Mouse (Mus musculus) adrenal gland, postnatal 25 days (tissue): Measurements from ENCODE around the gene Acss3. TPM values are rescaled to one million over a fixed set of nuclear protein-coding genes. Genes with fewer than 3 reads are reported as not detected.
A peak's percentile ranks its signal among the peaks of the same experiment; 100 is the strongest.

Experiments
- DNase-seq: peaks from one replicate; pipeline ENCODE4 v3.0.0; 2021; ENCODE audit warnings: mixed read lengths
- long read RNA-seq: library from polyadenylated mRNA; stranded (forward); transcript quantifications from one replicate; pipeline ENCODE4 v2.0.0, GENCODE M21; 2021
- total RNA-seq: library from RNA; stranded (reverse); gene quantifications from 2 replicates; pipeline ENCODE4 v1.2.3, GENCODE M21; 2021

Acss3 gene
- 21.5 and 22.0 TPM in 2 replicates for total RNA-seq
- long read RNA-seq, full-length matches to known transcripts: 23 of 40 reads
- long read RNA-seq, partial matches to known transcripts: 10 of 40 reads
- long read RNA-seq, other reads (novel, unspliced or antisense): 7 of 40 reads

DNA sequence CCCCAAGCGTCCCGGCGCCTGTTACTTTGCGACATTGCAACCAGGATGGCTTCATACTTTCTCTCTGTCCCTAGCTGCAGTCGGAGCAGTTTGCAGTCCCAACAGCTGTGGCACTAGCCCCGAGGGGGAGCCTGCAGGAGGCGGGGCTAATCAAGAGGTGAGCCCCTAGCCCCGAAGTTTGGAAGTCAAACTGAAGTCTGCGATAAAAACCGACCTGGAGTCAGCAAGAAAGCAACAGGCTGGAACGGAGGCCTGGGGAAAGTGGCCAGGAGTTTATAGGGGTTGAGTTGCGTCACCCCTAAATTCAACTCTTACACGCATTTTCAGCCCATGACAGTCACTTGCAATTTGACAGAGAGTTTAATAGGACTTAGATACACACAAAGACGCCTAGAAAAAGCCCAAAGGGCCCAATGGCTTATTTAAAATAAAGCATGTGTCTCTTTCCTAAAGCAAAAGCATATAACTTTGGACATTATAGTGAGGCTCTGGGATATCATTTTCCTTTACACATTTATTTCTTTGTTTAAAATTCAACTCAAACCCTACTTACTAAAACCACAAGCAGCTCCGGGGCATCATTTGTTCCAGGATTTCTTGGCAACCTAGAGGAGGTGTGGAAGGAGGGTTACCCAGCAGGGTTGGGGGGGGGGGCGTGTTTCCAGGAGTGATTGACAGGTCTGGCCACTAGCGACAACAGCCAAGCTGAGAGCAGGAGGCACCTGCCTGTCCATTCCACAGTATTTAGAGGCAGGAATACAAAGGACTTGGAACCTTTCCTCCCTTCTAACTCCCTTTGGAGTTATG is at the start of gene Acss3:
Gene Acss3 (minus strand): TSS at position 140 of the 807 bp plus-strand sequence.
- peak; percentile 31 for DNase-seq

DNA sequence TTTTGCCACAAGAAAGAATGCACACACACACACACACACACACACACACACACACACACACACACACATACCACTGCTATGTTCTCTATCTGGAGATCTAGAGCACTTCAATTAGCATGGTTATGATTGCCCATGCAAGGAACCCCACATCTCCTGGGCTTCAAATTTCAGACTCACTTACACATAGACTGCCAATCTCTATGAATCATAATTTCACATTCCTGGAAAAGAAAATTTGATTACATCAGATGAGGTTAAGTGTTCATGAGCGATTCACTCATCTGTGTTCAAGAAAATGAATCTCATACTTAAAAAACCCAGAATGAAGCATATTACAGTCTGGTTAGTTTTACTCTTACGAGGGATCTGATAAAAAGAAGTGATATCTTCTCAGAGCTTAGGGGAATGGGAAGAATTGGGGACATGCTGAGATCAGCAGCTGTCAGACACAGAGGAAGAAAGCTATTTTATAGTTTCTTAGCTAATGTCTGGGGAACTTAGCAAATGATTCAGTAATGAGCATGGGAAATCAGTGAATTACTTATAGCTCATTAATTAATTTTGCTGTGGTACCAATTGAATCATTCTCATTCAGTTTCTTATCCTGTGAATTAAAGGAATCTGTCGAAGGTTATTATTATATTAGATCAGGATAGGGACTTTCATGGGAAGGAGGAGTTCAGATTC is 48.7 kb upstream of the Acss3 start:
- DNase-seq: no peak

DNA sequence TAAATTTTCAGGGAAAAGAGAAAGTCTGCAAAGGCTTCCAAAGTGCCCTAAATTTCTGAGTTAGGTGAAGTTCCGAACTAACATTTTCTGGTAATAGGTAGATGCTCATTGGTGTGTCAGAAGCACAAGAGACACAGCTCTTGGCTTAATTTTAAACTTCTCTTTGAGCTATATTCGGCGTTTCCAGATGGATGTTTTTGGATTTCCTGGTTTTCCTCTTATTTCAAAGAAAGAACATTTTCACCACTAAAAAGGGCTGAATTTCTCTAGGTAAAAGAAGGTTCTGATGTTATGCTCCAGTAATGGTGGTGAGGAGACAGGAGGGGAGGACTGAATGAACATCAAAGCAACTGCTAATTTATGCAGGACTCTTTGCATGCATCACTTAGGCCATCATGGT is 43.0 kb upstream of the Acss3 start:
- DNase-seq: no peak

DNA sequence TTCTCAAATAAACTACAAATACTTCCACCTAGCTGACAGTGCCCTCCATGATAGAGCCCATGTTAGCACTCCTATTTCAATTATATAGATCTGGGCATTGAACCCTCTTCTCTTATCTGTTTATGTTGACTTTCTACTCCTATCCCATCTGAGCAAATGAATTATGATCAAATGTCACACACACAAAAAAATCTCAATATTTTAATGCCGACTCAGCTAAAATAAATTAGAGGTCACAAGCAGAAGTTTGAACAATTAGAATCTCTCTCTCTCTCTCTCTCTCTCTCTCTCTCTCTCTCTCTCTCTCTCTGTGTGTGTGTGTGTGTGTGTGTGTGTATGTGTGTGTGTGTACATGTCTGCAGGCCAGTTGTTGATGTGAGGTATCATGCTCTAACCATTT is 25.3 kb upstream of the Acss3 start:
- no peak for DNase-seq

DNA sequence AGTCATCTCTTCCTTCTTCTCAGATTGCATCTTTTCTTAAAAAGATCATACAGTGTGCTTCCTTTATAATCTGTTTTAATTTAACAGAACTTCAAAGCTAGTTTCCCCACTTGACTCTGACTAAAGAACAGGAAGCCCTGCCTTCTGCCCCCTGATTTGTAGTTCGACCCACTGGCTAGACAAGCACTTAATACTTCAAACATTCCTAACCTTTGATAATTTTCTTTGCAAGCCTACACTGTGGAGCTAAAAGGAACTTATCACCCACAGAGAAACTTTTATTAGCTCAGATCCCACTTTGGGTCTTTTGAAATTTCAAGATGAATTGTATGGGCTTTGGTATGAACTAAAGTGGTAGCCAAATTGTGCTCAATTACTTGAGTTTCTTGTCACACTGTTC is 20.5 kb upstream of the Acss3 start:
- no peak for DNase-seq

DNA sequence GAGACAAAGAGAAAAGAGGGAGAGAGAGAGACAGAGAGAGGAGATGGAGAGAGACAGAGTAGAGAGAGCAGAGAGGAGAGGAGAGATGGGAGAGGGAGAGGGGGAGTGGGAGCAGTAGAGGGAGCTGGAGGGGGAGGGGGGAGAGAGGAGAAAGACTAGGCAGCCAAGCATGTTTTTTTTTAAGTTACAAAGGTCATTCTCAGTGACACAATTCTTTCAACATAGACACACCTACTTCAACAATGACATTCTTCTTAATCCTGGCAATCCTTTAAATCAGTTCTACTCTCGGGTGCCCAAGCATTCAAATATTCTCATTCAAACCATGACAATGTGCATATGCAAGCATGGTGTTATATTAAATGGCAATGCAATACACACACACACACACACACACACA is 19.4 kb upstream of the Acss3 start:
- DNase-seq: no peak

DNA sequence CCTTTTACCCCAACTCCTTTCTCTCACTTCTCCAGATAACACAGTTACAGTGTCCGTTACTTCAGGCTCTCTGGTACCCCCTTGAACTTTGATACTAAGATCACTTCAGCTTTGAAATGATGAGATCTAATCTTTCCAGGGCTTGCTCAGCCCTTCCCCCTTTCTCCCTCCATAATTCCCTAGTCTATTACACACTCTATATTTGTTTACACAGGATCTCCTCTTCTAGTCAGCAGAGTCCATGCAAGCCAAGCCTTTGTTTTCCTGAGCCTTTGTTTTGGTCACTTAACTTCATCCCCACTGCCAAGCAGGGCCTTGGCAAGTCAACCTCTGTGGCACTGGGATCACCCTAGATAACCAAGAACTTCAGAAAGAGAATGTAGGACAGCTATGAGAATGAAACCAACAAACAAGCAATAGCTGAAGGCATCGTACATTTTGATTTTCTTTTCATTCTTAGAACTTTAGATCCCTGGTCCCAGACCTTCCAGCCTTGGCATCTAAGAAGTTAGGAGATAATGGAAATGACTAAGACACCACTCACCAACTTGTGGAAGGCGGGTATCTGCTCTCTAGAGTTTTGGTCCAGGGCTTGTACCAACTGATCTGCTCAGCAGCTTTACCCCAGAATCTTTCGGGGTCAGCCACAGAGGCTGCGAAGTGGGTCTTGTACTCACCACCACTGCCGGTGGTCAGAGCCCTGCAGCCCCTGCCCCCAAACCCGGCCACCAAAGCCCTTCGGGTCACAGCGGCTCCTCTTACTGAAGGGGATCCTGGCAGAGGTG is 532 bp downstream of the Acss3 start:
- DNase-seq: no peak

DNA sequence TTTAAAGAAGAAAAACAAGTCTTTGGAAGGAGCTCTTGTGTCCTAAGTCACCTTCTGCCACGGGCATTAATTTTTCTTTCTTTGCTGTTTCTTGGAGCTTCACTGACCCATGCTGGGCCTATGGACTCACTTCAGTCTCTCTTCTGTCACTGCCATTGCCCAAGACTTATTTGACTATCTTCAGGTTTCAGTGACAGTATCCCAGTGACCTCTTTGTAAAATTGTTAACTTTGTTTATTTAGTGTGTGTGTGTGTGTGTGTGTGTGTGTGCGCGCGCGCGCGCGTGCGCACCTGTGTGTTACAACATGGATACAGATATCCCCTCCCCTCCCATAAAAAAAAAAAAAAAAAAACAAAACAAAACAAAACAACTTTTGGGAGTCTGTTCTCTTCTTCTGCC is 2.2 kb downstream of the Acss3 start:
- no peak for DNase-seq

DNA sequence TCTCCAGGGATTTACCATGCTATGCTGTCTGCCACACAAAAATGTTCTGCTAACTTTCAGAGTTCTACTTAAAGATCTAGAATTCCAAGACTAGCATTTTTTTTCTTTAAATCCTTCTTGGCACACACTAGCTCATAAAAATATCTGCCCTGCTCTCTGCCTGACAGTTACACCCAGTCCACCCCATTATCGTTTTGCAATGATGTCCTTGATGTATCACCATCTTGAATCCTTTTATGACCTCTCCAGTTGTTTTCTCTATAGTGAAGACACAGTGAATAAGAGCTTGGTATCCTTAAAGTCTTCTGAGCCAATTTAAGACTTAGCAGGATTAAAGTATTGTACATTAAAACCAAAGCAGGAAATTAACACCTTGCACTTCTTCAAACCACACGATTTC is 4.3 kb downstream of the Acss3 start:
- DNase-seq: no peak

DNA sequence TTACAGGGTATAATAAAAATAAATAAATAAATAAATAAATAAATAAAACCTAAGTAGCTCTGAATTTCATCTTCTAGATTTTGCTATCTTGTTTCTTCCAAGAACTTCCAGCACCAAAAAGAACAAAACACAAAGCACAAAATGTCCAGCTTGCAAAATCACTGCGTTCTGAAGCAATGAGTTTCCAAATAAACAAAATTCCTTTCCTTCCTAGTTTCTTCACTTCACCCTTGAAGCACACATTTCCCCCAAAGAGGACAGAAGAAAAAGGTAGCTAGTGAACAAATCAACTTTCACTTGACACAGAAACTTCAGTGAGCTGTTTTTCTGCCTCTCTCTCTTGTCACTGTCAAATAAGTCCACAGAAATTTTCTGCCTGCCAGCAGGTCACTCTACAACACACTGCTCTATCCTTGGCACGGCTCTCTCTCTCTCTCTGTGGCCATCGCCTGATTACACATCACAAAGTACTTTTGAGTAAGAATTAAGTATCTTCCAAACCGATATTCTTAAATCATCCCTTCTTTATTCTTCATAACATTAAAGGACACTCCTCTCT is 6.7 kb downstream of the Acss3 start:
- no peak for DNase-seq

DNA sequence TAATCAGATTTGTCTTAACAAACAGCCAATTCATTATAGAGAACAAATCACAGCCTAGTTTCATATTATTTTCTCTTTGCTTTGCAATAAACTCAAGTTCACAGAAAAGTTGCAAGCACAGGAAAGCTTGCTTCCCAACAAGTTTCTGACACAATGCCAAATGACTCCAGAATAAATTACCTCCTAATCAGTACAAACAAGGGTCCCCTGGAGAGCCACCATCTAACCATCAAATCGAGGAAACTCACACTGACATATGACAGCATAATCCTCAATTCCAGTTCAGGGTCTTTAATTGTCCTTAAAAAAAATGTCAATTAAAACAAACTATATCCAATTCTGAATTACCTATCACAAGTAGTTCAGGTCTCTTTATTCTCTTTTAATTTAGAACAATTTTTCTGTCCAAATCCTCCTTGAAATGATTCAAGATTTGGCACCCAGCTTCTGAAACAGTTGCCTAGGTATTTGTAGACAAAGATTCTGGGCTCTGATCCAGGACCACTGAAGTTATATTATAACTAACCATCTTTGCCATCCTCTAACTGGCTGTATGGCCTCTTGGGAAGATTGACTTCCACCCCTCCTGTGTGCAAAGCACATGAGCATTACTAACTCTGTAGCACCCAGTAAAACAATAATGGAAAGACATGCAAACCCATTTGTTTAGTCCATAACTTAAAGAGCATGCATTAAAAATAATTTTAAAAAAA is 7.4 kb downstream of the Acss3 start:
- DNase-seq: no peak

DNA sequence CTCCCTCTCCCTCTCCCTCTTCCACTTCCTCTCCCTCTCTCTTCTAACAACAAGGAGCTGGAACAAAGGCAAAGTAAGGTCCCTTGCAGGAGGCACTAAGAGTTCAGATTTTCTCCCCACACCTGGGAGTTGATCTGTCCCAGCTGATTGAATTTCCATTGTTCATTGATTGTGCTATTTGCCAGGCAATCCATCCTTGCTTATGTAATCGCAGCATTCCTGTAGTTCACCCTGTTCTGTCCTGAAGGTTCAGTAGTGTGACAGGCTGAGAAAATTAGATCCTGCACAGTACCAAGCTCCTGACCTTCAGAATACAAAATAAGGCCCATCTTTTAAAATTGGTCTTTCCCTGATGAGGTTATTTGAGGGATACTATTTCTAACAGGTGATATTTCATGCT is 8.3 kb downstream of the Acss3 start:
- DNase-seq: no peak

DNA sequence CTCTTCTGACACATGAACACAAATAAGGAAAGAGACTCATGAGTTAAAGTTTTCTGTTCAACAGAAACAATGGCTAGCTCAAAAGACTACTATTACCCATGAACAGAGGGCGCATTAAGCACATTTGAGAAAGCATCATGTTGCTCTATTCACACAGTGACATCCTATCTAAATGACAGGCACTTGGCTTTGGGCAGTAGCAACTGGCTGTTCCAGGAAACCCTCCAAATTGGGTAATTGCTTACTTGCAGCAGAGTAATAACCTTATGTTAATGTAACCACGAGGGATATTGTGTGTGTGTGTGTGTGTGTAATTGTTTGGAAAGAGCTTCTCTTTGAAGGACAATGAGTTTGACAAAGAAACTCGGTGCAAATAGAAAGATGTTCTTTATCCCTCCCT is 29.0 kb downstream of the Acss3 start:
- no peak for DNase-seq

DNA sequence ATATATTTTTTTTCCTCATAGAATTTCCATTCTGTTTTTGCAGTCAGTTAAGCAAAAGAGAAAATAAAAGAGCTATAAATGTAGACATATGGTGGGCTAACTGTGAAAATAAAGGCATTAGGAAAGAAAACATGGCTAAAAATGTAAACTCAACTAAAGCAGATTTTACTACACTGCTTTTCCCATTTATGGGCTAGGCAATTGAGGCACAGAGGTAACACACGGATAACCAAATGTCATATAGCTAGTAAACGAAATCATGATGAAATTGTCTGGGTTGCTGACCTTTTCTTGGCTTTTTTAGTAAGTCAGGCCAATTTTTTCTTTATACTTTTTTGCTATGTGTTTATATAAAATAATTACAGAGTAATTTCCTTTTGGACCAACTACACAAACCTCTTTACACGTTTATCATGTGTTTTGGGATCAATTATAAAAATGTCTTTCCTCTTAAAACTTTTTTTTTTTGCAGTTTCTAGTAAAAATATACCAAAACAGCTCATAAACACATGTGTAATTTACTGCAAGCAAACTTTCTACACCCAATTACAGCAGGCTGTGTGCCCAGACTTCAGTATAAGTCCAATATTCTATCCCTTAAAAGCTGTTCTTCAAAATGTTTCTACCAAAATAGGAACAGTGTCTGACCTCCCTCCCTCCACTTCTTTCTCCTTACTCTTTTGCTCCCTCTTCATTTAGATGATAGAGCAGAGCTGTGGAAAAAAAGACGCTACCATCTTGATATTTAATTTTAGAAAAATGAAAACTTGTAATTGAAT is 69.4 kb downstream of the Acss3 start:
- DNase-seq: no peak

DNA sequence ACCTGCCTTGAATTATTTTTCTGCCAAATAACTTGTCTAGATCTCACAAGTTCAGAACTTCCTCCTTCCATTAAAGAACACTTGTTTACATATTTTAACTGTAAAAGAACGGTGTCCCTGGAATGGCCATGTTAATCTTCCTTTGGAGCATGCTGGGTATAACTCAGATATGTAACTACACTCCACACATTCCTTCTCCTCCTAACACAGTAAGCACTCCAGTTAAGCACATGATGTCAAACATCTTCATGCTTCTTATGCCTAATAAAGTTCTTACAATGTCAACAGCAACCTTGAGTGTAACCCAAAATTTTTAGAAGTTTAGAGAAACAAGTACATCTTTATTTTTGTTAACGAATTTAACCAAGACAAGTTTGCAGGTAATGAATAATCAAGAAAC is 73.0 kb downstream of the Acss3 start:
- DNase-seq: no peak

DNA sequence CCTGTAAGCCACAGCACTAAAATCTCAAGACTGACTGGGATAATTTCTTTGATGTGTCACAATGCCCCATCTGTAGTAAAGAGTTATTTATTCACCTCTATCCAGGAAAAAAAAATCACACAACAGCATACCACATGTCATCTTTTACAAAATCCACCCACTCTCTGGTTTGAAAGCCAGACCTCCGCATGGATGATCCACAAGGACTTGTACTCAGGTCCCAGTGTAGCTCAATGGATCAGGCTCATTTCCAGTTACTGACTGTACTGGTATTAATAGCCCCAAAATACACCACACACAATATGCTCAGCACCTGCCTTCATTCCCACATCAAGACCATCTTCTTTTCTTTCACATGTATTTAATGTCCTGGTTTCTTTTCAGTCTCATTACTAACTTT is 80.8 kb downstream of the Acss3 start:
- DNase-seq: no peak

DNA sequence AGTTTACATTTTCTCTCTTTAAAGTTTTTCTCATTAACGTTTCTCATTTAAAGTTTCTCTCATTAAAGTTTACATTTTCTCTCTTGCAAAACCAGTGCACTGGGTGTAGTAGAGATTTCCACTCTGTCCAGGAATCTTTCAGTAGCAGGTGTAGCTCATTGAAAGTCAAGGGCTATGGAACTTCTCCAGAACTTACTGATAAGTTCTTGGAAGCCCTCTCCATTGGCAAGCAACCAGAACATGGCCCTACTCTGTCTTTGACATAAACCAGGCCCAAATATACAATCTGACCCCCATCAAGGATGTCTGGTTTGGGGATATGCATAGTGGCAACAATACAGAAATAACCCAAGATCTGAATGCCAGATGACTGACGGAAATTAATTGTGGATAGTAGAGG is 82.6 kb downstream of the Acss3 start:
- no peak for DNase-seq

DNA sequence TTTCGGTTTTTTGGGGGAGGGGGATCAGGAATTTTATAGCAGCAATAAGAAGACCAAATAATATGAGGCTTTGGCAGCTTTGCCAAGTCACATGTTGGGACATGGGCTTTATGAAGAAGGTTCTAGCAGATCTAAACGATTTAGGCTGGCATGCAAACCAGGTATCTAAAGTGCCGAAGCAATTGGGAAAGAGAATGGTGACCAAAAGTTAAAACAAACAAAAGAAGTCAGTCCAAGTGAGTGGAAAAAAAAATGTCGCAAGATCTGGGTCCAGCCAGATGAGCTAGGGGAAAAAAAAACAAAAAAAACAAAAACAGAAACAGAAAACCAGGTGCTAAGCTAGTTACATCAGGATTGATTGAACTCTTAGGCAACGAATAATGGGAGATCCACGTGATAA is 83.1 kb downstream of the Acss3 start:
- no peak for DNase-seq

DNA sequence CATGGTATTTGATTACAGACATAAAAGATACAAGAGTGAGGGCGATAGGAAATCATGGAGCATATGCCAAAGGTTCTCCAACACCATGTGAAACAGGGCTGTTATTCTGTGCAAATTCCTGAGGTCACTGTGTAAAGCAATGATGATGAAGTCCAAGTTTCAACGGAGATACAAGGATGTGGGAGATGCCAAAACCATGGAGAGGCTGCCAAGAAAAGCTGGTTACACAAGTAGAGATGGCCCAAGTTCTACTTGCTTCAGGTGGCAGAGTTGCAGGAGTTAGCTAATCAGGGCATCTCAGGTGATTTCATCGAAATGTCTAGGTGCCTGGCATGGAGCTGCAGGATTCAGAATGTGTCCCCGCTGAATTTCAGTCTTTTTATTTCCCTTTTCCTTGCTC is 84.3 kb downstream of the Acss3 start:
- no peak for DNase-seq

DNA sequence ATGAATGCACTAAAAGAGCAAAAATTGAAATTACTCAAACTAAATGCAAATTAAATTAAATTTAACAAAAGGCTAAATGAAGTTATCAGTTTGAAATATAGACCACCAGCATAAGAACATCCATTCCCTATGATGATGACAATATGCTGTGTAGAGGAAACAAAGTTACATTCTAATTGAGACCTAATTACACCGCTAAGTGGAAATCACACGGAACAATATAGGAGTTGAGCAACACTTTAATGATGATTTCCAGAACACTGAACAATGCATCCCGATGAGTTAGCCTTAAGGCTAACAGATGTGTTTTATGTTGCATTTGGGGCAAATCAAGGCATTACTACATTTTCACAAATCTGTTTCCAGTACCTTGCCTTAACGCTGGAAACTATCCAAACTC is 99.2 kb downstream of the Acss3 start:
- no peak for DNase-seq

DNA sequence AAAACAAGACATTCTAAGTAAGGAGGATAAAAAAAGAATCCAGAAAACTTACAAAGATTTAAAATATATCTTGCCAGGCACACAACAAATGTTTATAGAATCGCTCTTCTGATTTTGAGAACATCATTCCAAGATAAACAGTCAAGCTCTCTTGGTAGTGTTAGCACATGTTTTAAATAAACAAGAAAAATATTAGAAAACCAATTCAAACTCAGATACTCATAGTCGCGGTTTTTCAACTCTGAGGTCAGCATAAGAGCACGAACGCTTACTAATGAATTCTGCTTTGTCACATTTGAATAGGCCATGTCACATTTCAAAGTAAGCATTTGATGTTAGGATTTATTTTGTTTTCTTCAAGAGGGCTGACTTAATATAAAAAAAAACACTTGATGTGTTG is 102.3 kb downstream of the Acss3 start:
- no peak for DNase-seq
